Mouse (Mus musculus) ZHBTc4 (cell line): ENCODE measurements around the gene Pter.

Experiments
- DNase-seq: peaks from one replicate; pipeline ENCODE4 v3.0.0-alpha.2; 2011; ENCODE audit warnings: low read depth, low spot score

Gene Pter

GRCm38 (mm10) chr2:12923804-12924591, at the start of gene Pter:
Gene Pter (plus strand): TSS chr2:12924041.
- peak; percentile 98 for DNase-seq

- DNase-seq, result no peak
Measured at GRCm38 (mm10) chr2:12874232-12874631, 49.6 kb upstream of the Pter start.

- no peak for DNase-seq
Measured at GRCm38 (mm10) chr2:12879492-12879891, 44.3 kb upstream of the Pter start.

- DNase-seq, result no peak
Measured at GRCm38 (mm10) chr2:12881009-12881408, 42.8 kb upstream of the Pter start.

GRCm38 (mm10) chr2:12883276-12883914, 40.4 kb upstream of the Pter start:
- no peak for DNase-seq

GRCm38 (mm10) chr2:12887015-12887414, 36.8 kb upstream of the Pter start:
- no peak for DNase-seq

- DNase-seq, result no peak
Measured at GRCm38 (mm10) chr2:12905786-12906185, 18.1 kb upstream of the Pter start.

- no peak for DNase-seq
Measured at GRCm38 (mm10) chr2:12925643-12926042, 1.8 kb downstream of the Pter start.

GRCm38 (mm10) chr2:12930338-12930737, 6.5 kb downstream of the Pter start:
- DNase-seq, result no peak

- DNase-seq, result no peak
Measured at GRCm38 (mm10) chr2:12933905-12934304, 10.1 kb downstream of the Pter start.

GRCm38 (mm10) chr2:12935286-12935685, 11.4 kb downstream of the Pter start:
- DNase-seq, result no peak

GRCm38 (mm10) chr2:12937461-12938217, 13.8 kb downstream of the Pter start:
- DNase-seq, result no peak

GRCm38 (mm10) chr2:12938641-12939040, 14.8 kb downstream of the Pter start:
- DNase-seq, result peak; percentile 33

- DNase-seq, result no peak
Measured at GRCm38 (mm10) chr2:12956703-12957424, 33.0 kb downstream of the Pter start.

- DNase-seq, result no peak
Measured at GRCm38 (mm10) chr2:12970049-12970724, 46.3 kb downstream of the Pter start.

- no peak for DNase-seq
Measured at GRCm38 (mm10) chr2:12973752-12974151, 49.9 kb downstream of the Pter start.

GRCm38 (mm10) chr2:12977367-12977766, 53.5 kb downstream of the Pter start:
- no peak for DNase-seq

- no peak for DNase-seq
Measured at GRCm38 (mm10) chr2:12978771-12979170, 54.9 kb downstream of the Pter start.

- no peak for DNase-seq
Measured at GRCm38 (mm10) chr2:12984901-12985732, 61.3 kb downstream of the Pter start.

- no peak for DNase-seq
Measured at GRCm38 (mm10) chr2:13000026-13000425, 76.2 kb downstream of the Pter start.
